Mouse (Mus musculus) megakaryocyte-erythroid progenitor cell, adult 5 weeks (primary cell): ENCODE data around the gene Osbpl10. TPM values are rescaled to one million over a fixed set of nuclear protein-coding genes. Genes with fewer than 3 reads are reported as not detected.

Source experiments
- polyA plus RNA-seq: library from polyadenylated mRNA; stranded (reverse); fragments of >175 nt; gene quantifications from 2 replicates; pipeline ENCODE4 v1.2.3, GENCODE M21; 2012

The Osbpl10 gene
- 0.11 and 0.21 TPM in 2 replicates for polyA plus RNA-seq

DNA sequence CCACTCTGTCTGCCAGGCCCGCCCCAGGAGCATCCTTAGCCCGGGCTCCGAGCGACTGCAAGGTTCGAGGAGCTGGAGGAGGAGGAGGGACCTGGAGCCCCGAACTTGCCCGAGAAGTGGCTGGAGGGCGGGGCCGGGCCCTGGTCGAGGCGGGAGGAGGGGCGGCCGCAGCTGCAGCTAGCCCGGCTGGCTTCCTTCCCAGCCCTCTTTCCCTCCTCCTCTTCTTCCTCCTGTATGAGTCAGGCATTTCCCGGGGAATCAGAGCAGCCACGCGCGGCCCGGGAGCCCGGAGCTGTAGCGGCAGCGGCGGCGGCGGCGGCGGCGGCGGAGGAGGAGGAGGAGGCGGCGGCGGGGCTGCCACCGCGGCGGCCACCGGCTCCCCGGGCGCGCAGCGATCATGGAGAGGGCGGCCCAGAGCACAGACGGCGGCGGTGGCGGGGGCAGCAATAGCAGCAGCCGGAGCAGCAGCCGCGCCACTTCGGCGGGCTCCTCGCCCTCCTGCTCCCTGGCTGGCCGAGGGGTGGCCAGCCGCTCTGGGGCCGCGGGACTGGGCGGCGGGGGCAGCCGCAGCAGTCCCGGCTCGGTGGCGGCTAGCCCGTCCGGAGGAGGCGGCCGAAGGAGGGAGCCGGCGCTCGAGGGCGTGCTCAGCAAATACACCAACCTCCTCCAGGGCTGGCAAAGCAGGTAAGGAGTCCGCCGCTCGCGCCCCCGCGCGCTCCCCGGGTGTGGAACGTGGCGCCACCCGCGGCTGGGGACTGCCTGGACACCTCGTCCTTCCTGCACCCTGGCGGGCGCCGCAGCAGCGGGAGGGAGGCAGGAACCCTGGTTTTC, at the start of gene Osbpl10:
Osbpl10 (plus strand) TSS at position 289 of the 831 bp plus-strand sequence.

DNA sequence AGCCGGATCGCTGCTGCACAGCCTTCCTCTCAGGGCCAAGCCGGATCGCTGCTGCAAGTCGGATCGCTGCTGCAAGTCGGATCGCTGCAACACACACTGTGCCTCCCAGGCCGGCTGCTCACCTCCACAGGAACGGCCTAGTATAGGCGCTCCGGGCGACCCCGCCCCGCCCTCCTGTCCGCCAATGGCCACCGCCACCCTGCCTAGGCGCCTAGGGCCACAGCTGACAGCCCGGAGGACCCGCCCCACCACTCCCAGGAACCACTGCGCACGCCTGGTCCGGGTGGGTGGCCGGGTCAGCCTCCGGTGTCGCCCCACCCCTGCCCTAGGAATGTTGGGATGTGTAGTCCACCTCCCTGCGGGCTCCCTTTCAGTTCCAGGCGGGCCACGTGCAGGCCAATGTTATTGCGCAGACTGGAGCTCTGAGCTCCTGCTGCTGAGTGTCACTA, 44.6 kb upstream of the Osbpl10 start, which contains the start of gene Gpd1l:
Gpd1l (minus strand) TSS at position 265 of the 449 bp plus-strand sequence.

DNA sequence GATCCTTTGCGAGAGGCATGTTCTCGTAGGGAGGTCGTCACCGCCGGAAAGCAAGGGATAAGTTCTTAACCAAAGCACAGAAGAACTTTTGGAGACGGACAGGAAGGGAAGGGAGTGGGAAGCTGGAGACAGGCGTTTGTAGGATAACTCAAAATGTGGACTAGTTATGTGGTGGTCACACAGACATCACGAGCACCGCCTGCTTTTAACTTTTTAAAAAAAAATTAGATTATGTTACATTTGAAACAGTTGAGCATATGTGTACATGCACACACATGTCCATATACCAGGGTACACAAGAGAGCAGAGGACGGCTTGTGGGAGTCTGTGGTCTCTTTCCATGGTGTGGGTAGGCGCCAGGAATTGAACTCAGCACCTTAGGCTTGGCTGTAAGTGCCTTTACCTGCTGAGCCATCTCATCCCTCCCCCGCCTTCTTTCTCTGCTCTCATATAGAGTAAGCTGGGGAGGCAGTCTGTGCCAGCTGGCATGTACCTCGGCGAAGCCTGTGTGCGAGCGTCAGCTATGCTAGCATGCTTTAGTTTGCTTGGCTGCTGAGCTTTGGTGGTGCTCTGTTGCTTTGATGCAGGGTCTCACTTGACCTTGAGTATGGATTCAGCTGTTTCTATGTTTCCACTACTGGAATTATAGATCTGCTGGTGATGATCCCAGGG, 4.5 kb downstream of the Osbpl10 start, which contains the start of gene Rps27rt:
Rps27rt (minus strand) TSS at position 51 of the 672 bp plus-strand sequence.

Other genes with a start within 250 kb of the Osbpl10 start
- gene Cmtm6, start 247.5 kb upstream of the Osbpl10 start, polyA plus RNA-seq: 9.6 and 11.0 TPM in 2 replicates
- gene Cmtm7, start 196.7 kb upstream of the Osbpl10 start, polyA plus RNA-seq: 610 and 821 TPM in 2 replicates
- 3.8 and 5.7 TPM in 2 replicates for gene Cmtm8, start 134.4 kb upstream of the Osbpl10 start, polyA plus RNA-seq
- gene Gpd1l, start 44.6 kb upstream of the Osbpl10 start, polyA plus RNA-seq: 28.6 and 32.2 TPM in 2 replicates
- 1.8 and 6.3 TPM in 2 replicates for gene Rps27rt, start 4.2 kb downstream of the Osbpl10 start, polyA plus RNA-seq